Mouse (Mus musculus): ENCODE data around the gene Gm20503.

GRCm38 (mm10) chr4:59006211-59006610 lies 3.2 kb downstream of the Gm20503 start:
- TF ChIP-seq CTCF (IDR thresholded peaks at IDR 0.05; ENCODE audit: extremely low read depth, insufficient read depth, low read length) (no peak), POLR2A (IDR thresholded peaks at IDR 0.05; ENCODE audit: extremely low read depth, insufficient read depth, low read length) (no peak)

Data from cortical plate, adult 2 months (tissue).